Mouse (Mus musculus): ENCODE data around the gene Pdxp. TPM values are rescaled to one million over a fixed set of nuclear protein-coding genes. Genes with fewer than 3 reads are reported as not detected.
A peak's percentile ranks its signal among the peaks of the same experiment; 100 is the strongest.
"Not testable (repeated sequence)": the region's sequence is repeated elsewhere in the genome, so short reads cannot be mapped to it uniquely, and the experiment has no call there.

Gene Pdxp
- polyA plus RNA-seq, 1 experiment from 2014 or later = 17.9 TPM

DNA sequence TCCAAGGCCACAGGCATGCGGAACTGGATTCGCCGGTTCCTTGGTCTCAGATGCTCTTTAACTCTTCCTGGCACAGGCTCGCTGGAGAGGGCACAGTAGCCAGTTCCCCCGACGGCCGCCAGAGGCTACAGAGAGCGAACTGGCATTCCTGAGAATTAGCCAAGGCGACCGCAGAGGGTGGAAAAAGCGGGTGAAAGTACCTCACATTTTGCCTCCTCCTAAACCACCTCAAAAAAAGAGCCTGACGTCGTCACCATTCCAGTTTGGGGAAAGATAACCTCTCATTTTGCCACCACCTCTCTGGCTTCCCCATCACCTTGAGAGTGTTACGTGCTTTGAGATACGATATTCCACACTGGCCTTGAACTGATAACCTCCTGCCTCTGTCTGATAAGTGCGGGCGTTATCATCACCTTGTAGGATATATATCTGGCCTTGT, 37.4 kb upstream of the Pdxp start:
- no peaks in the 10 kb centered on the region for H3K9me3 ChIP-seq (ENCODE audit: control insufficient read depth, low read depth, low read length)
- H3K4me3 ChIP-seq (ENCODE audit: low read depth, low read length) = peak overlapping the region; percentile 69
- peak overlapping the region; percentile 71; the same call in 1 of the 2 replicates for H3K9ac ChIP-seq (replicated peaks; ENCODE audit: low read depth, low read length)
- H3K36me3 ChIP-seq (ENCODE audit: control insufficient read depth, insufficient read depth, low read length) = peaks cover 8% of the 10 kb centered on the region; the same call in 1 of the 2 replicates
- peak overlapping the region; percentile 90 for H3K4me2 ChIP-seq (replicated peaks; ENCODE audit: low read depth, low read length)
- H3K4me1 ChIP-seq (ENCODE audit: control insufficient read depth, insufficient read depth, low read length) = peaks cover 20% of the 10 kb centered on the region
- no peaks in the 10 kb centered on the region for H3K27me3 ChIP-seq (ENCODE audit: control insufficient read depth, insufficient read depth, low read length)
- peak; percentile 47 for ATAC-seq (ENCODE audit: insufficient number of reproducible peaks, insufficient read depth, low FRiP score, low read depth)
- WGBS = 2% methylated on average over 17 of the region's 17 CpGs
- peak overlapping the region; percentile 99 for H3K27ac ChIP-seq (ENCODE audit: low read length)

DNA sequence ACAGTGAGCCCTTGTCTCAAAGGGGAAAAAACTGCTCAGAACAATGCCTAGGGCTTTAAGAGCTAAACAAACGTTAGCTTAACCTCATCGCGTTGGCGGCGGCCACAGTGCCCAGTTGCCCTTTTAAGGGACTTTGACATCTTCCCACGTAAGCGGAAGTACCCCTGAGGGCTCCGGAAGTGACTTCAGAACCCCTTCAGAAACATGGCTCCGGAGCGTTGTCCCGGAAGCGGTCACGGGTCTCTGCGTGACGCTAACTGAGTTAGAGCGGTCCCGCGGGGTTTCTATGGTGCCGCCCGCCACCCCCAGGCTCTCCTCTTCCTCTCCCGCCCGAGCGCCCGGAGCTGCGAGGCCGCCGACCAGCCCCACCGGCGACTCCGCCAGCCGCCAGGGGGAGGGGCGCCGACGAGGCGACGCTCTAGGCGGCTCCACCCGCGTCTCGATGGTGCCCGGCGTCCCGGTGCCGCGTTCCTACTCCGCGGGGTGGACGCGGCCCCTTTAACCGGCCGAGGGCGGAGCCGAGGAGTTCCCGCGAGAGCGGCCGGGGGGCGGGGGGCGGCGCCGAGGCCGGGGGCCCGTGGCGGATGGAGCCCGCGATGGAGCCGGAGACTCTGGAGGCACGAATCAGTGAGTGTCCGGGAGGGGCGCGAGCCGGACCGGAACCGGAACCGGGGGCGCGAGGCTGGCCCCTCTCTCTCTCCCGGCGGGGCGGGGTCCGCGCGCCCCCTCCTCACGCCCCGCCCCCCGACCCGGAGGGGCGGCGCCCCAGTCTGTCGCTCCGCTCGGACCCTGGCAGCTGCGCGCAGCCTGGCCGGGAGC, 36.5 kb upstream of the Pdxp start, which contains the start of gene Gga1:
Gene Gga1, plus strand, starts transcription at position 200 of the 819 bp plus-strand sequence.
- Histone ChIP-seq H3K9ac (replicated peaks; ENCODE audit: low read depth, low read length) (peak within 1 kb of the TSS; percentile 71), H3K27me3 (ENCODE audit: control insufficient read depth, insufficient read depth, low read length) (no peaks in the 10 kb centered on the region), H3K4me3 (ENCODE audit: low read depth, low read length) (peak within 1 kb of the TSS; percentile 69), H3K36me3 (ENCODE audit: control insufficient read depth, insufficient read depth, low read length) (peaks cover 14% of the 10 kb centered on the region; the same call in 1 of the 2 replicates), H3K4me1 (ENCODE audit: control insufficient read depth, insufficient read depth, low read length) (peaks cover 16% of the 10 kb centered on the region), H3K9me3 (ENCODE audit: control insufficient read depth, low read depth, low read length) (no peaks in the 10 kb centered on the region), H3K4me2 (replicated peaks; ENCODE audit: low read depth, low read length) (peak within 1 kb of the TSS; percentile 90), H3K27ac (ENCODE audit: low read length) (peak within 1 kb of the TSS; percentile 99)
- under 1% methylated on average over 79 of the region's 95 CpGs for WGBS
- ATAC-seq (ENCODE audit: insufficient number of reproducible peaks, insufficient read depth, low FRiP score, low read depth) = peak; percentile 88

DNA sequence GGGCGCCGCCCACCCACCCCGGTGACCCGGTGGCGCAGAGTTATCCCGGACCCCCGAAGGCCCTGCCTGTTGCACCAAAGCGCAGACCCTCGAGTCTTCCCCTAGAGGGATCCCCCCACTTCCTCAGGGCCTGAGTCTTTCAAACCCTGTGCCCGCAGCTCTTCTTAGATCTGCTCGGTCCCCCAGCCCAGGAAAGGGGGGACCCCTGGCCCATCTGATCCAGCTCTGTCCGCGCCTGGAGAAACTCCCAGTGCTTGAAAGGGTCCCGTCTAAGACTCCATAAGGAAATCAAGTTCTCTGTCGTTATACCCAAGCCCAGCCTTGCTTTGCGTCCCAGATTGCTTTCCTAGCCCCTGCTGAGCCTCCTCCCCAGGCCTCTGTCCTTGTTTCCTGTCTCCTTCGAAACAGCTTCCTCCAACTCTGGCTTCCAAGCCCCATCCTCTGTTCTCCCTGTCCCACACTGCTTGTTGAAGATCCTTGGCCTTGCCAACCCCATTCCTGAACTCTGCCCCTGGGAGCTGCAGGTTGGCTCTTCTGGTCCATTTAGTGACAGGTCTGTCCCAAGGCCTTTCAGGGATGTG, 35.8 kb upstream of the Pdxp start:
- H3K27me3 ChIP-seq (ENCODE audit: control insufficient read depth, insufficient read depth, low read length) = no peaks in the 10 kb centered on the region
- peaks cover 16% of the 10 kb centered on the region for H3K4me1 ChIP-seq (ENCODE audit: control insufficient read depth, insufficient read depth, low read length)
- ATAC-seq (ENCODE audit: insufficient number of reproducible peaks, insufficient read depth, low FRiP score, low read depth) = no peak; the same call in 1 of the 2 replicates
- peak overlapping the region; percentile 99 for H3K27ac ChIP-seq (ENCODE audit: low read length)
- H3K9me3 ChIP-seq (ENCODE audit: control insufficient read depth, low read depth, low read length) = no peaks in the 10 kb centered on the region
- H3K36me3 ChIP-seq (ENCODE audit: control insufficient read depth, insufficient read depth, low read length) = peaks cover 15% of the 10 kb centered on the region
- peak overlapping the region; percentile 71 for H3K9ac ChIP-seq (replicated peaks; ENCODE audit: low read depth, low read length)
- 1% methylated on average over 17 of the region's 17 CpGs for WGBS
- peak overlapping the region; percentile 90 for H3K4me2 ChIP-seq (replicated peaks; ENCODE audit: low read depth, low read length)
- H3K4me3 ChIP-seq (ENCODE audit: low read depth, low read length) = peak overlapping the region; percentile 69

DNA sequence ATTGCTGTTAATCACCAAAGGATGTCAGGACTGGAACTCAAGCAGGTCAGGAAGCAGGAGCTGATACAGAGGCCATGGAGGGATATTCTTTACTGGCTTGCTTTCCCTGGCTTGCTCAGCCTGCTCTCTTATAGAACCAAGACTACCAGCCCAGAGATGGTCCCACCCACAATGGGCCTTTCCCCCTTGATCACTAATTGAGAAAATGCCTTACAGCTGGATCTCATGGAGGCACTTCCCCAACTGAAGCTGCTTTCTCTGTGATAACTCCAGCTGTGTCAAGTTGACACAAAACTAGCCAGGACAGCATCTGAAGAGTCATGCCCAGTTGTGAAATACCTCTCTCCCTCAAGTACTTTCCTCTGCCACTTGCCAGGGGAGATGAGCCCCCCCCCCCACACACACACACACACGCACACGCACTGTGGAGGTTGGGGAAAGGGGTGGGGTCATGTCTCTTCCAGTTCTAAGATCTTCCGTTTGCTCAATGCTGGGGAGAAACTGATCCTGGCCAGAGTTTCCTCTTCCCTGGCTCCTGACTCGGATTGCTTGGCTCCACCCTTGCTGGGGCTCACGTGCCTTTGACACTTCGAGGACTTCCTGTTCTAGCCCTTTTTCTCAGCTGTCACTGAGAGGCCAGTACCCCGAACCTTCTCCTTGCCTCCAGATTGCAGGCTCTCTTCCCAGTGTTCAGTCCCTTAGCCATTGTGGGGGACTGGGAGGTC, 34.8 kb upstream of the Pdxp start:
- not testable (repeated sequence) for H3K4me3 ChIP-seq (ENCODE audit: low read depth, low read length); ATAC-seq (ENCODE audit: insufficient number of reproducible peaks, insufficient read depth, low FRiP score, low read depth); H3K27me3 ChIP-seq (ENCODE audit: control insufficient read depth, insufficient read depth, low read length); H3K9me3 ChIP-seq (ENCODE audit: control insufficient read depth, low read depth, low read length)
- Histone ChIP-seq H3K4me1 (ENCODE audit: control insufficient read depth, insufficient read depth, low read length) (peaks cover 16% of the 10 kb centered on the region), H3K27ac (ENCODE audit: low read length) (peak overlapping the region; percentile 60; the same call in 1 of the 2 replicates), H3K36me3 (ENCODE audit: control insufficient read depth, insufficient read depth, low read length) (peaks cover 25% of the 10 kb centered on the region), H3K4me2 (replicated peaks; ENCODE audit: low read depth, low read length) (0 out of 2 replicates have a peak overlapping the region, but pooled peaks have one; percentile 6), H3K9ac (replicated peaks; ENCODE audit: low read depth, low read length) (0 out of 2 replicates have a peak overlapping the region, but pooled peaks have one; percentile 6)
- 25% methylated on average over 7 of the region's 7 CpGs for WGBS

DNA sequence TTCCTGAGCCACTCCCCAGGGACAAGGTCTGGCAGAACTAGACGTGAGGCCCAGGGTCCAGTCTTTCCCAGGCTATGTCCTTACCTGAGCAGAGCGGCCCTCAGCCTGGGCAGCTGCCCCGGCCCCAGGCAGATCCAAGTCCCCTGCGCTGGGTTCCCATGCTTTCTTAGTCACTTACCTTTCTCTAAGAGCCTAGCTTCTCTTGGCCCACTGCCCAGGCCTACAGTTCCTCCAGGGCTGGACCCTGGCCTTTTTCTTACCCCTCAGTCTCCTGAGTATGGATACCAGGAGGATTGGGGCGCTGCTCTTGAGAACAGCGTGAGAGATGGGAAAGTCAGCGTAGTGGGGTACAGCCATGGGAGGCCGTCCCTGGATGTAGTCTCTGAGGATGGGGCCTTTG, 33.3 kb upstream of the Pdxp start:
- no peaks in the 10 kb centered on the region for H3K27me3 ChIP-seq (ENCODE audit: control insufficient read depth, insufficient read depth, low read length)
- no peaks in the 10 kb centered on the region for H3K9me3 ChIP-seq (ENCODE audit: control insufficient read depth, low read depth, low read length)
- H3K27ac ChIP-seq (ENCODE audit: low read length) = no peak overlapping the region
- ATAC-seq (ENCODE audit: insufficient number of reproducible peaks, insufficient read depth, low FRiP score, low read depth) = no peak
- H3K4me1 ChIP-seq (ENCODE audit: control insufficient read depth, insufficient read depth, low read length) = peaks cover 16% of the 10 kb centered on the region
- H3K9ac ChIP-seq (replicated peaks; ENCODE audit: low read depth, low read length) = no peak overlapping the region
- peaks cover 34% of the 10 kb centered on the region for H3K36me3 ChIP-seq (ENCODE audit: control insufficient read depth, insufficient read depth, low read length)
- H3K4me2 ChIP-seq (replicated peaks; ENCODE audit: low read depth, low read length) = no peak overlapping the region
- no peak overlapping the region for H3K4me3 ChIP-seq (ENCODE audit: low read depth, low read length)
- 92% methylated on average over 8 of the region's 8 CpGs for WGBS

DNA sequence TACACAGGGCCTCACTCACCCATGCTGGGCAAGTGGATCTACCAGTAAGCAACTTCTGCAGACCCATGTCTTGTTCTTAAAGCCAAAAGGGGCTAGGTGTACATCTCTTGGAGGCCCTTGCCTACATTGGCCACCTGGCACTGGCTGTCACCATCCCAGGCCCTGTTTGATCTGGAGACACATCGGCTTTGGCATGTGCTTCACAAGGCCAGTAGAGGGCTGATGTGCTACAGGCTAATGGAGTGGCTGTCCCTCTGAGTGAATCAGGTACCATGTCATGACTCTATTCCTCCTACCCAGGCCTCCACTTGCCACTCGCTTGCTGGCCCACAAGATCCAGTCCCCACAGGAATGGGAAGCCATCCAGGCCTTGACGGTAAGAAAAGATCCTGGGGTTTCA, 31.9 kb upstream of the Pdxp start:
- no peaks in the 10 kb centered on the region for H3K27me3 ChIP-seq (ENCODE audit: control insufficient read depth, insufficient read depth, low read length)
- no peak overlapping the region for H3K9ac ChIP-seq (replicated peaks; ENCODE audit: low read depth, low read length)
- H3K4me3 ChIP-seq (ENCODE audit: low read depth, low read length) = no peak overlapping the region
- 82% methylated on average over 3 of the region's 3 CpGs for WGBS
- no peak for ATAC-seq (ENCODE audit: insufficient number of reproducible peaks, insufficient read depth, low FRiP score, low read depth)
- no peak overlapping the region for H3K27ac ChIP-seq (ENCODE audit: low read length)
- peaks cover 47% of the 10 kb centered on the region for H3K36me3 ChIP-seq (ENCODE audit: control insufficient read depth, insufficient read depth, low read length)
- H3K9me3 ChIP-seq (ENCODE audit: control insufficient read depth, low read depth, low read length) = no peaks in the 10 kb centered on the region
- H3K4me2 ChIP-seq (replicated peaks; ENCODE audit: low read depth, low read length) = no peak overlapping the region
- peaks cover 13% of the 10 kb centered on the region for H3K4me1 ChIP-seq (ENCODE audit: control insufficient read depth, insufficient read depth, low read length)

DNA sequence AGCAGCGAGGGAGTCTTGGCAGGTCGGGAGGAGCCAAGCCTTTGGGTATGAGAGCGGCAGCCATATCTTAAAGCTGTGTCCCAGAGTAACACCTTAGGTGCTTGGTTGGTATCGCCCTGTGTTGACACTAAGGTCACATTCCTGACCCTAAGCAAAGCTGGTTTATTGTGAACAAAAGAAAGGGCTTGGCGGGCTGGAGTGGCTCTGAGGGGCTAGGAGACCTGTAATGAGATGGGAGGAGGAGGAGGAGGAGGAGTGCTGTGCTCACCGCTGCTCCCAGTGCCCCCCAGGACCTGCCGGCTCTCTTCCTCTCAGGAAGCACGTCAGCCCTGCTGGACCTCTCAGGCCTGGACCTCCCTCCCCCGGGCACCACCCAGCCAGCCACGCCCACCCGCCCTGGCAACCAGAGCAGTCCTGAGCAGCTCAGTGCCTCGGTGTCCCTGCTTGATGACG, 24.3 kb upstream of the Pdxp start:
- ATAC-seq (ENCODE audit: insufficient number of reproducible peaks, insufficient read depth, low FRiP score, low read depth) = peak; percentile 60
- Histone ChIP-seq H3K4me2 (replicated peaks; ENCODE audit: low read depth, low read length) (0 out of 2 replicates have a peak overlapping the region, but pooled peaks have one; percentile 7), H3K9ac (replicated peaks; ENCODE audit: low read depth, low read length) (0 out of 2 replicates have a peak overlapping the region, but pooled peaks have one; percentile 3), H3K27ac (ENCODE audit: low read length) (peak overlapping the region; percentile 71), H3K4me1 (ENCODE audit: control insufficient read depth, insufficient read depth, low read length) (peaks cover 12% of the 10 kb centered on the region), H3K4me3 (ENCODE audit: low read depth, low read length) (no peak overlapping the region), H3K27me3 (ENCODE audit: control insufficient read depth, insufficient read depth, low read length) (no peaks in the 10 kb centered on the region), H3K9me3 (ENCODE audit: control insufficient read depth, low read depth, low read length) (no peaks in the 10 kb centered on the region), H3K36me3 (ENCODE audit: control insufficient read depth, insufficient read depth, low read length) (peaks cover 58% of the 10 kb centered on the region)
- 34% methylated on average over 13 of the region's 13 CpGs for WGBS

DNA sequence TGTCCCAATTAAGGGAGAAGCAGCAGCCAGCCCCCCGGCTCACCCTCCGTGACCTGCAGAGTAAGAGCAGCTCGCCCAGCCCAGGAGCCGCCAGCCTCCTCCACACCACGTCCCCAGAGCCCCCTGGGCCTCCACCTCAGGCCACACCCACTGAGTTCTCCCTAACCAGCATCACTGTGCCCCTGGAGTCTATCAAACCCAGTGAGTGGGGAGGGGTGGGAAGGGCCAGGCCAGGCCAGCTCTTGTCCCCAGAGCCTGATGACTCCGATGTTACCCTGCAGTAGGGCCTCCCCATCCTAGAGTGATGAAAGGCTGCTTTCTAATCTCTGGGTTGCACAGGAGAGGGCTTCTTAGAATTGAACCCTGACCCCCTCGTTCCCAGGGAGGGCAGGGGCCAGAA, 21.3 kb upstream of the Pdxp start:
- peaks cover 32% of the 10 kb centered on the region for H3K36me3 ChIP-seq (ENCODE audit: control insufficient read depth, insufficient read depth, low read length)
- no peak overlapping the region for H3K9ac ChIP-seq (replicated peaks; ENCODE audit: low read depth, low read length)

More for the DNA sequence above, 21.3 kb upstream of the Pdxp start:
- Histone ChIP-seq H3K4me2 (replicated peaks; ENCODE audit: low read depth, low read length) (no peak overlapping the region), H3K4me3 (ENCODE audit: low read depth, low read length) (no peak overlapping the region), H3K9me3 (ENCODE audit: control insufficient read depth, low read depth, low read length) (no peaks in the 10 kb centered on the region), H3K27ac (ENCODE audit: low read length) (no peak overlapping the region), H3K4me1 (ENCODE audit: control insufficient read depth, insufficient read depth, low read length) (peaks cover 29% of the 10 kb centered on the region), H3K27me3 (ENCODE audit: control insufficient read depth, insufficient read depth, low read length) (no peaks in the 10 kb centered on the region)
- WGBS = 29% methylated on average over 7 of the region's 7 CpGs
- ATAC-seq (ENCODE audit: insufficient number of reproducible peaks, insufficient read depth, low FRiP score, low read depth) = 0 out of 2 replicates have a peak, but pooled peaks have one; percentile 12

All from stomach, embryonic 14.5 days (tissue).